Mouse (Mus musculus) fat pad, adult 2 months (tissue): ENCODE measurements at regions not wholly inside any gene's neighbourhood (a gene's known extent, or its start where the extent isn't known, plus 50 kb on each side); places are given as distances from the start of the nearest gene placed in this dataset.
A peak's percentile ranks its signal among the peaks of the same experiment; 100 is the strongest.

Experiments
- DNase-seq: peaks from one replicate; pipeline ENCODE4 v3.0.0-alpha.2; 2011; ENCODE audit warnings: low read depth, low spot score; ENCODE audit errors: extremely low read depth

DNA sequence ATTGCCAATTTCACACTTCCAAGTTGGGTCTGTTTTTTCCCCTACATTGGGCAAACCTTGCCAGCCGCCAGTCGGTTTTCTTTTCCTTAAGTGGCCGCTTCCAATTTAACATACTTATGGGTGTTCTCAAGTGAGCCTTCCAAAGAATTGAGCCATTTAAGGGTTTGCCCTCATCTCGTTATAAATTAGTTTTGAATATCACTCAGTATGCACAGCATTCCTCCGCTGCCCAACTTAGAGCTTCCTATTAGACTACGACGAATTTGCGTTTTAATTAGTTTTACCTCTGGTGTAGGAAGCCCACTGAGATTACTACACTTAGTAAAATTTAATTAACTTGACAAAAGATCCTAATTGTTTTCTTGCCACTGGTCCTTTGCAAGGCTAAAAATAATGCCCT, 209.9 kb downstream of the Cdh11 start:
- DNase-seq, result no peak

DNA sequence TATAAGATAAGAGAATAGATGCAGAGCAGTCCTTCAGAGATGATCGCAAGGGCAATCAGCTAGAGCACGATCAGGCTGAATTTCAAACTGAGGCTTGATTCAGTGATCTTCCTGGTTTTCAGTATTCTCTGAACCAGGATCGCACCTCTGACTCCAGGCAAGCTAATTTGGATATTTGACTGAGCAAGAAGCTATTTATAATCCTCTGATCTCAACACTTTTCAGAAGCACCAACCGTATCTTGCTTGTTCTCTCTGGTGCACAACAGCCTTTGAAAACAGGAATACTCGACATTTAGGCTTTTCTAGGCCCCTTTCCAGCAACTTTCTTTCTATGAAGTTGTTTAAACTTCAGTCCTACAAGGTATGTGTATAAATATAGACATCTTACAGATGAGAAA, 217.7 kb downstream of the Cdh11 start:
- no peak for DNase-seq

DNA sequence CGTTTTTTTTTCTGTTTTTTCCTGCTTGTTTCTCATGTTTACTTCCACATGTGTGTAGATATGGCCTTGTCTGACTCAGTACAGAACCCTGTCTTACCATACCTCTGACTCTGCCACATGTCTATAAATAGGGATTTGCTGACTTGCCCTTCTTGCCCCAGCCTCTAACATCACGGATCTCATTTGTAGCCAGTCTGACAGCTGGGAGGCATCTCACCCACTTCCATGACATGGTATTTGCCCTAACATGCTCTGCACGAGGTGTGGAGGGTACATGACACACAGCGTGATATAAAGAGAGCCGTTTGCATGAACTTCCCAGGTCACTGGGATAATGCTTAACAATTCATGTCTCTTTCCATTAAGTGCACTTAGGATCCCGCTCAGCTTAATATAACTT, 231.2 kb downstream of the Cdh11 start:
- no peak for DNase-seq

DNA sequence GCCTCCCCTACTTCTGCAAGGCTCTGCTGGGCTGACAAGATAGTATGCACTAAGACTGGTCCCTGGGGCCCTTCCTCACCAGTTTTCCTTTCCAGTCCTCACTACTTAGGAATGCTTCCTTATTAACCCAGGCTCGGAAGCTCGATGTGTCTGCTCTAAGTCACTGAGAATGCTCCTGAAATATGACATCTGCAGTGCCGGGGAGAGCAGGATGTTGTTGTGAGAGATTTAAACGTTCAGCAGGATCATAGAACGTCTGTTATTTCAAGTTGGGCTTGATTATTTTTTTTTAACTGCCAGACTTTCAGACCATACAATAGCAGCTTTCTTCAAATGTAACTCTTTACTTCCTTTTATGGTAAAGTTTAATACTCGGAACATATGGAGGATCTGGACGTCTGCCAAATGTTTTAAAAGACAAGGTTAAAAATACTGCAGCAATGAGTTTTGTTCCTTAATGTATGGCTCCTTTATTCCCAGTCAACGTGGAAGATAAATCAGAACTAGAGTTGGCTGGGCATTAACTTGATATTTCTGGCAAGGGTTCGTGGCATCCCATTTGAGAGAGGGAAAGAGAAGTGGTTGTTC, 232.0 kb downstream of the Cdh11 start:
- DNase-seq, result no peak

DNA sequence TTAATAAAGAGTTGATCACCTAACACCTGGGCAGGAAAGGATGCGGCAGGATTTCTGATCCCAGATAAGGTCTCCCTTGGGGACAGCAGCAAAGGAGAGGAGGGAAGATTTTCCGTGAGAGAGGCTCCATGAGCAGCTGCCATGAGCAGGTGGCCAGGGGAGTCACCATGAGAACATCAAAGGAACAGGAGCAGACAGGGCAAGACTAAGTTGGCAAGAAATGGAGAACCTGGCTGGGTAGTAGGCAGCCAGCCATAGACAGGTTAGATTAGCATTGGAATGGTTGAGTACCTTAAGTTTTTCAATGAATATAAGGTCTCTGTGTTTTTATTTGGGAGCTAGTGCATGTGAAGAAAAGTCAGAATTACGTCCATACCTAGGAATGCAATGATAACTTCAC, 246.6 kb downstream of the Cdh11 start:
- DNase-seq, result no peak

DNA sequence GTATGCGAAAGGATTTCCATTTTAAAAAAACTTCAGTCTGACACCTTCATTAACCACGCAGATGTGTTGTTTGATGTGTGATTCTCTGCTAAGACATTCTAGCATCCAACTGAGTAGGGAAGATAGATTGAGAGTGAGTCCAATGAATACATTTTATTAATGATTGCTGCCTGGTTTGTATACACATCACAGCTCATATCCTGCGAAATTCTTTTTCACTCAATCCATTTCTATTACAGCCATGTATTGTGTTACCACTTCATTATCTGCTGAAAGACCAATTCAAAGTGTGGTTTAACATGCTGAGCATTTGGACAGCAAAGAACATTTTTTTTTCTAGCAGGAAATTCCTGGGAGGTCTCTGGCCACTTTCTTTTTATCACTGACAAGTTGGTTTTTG, 247.4 kb downstream of the Cdh11 start:
- no peak for DNase-seq

DNA sequence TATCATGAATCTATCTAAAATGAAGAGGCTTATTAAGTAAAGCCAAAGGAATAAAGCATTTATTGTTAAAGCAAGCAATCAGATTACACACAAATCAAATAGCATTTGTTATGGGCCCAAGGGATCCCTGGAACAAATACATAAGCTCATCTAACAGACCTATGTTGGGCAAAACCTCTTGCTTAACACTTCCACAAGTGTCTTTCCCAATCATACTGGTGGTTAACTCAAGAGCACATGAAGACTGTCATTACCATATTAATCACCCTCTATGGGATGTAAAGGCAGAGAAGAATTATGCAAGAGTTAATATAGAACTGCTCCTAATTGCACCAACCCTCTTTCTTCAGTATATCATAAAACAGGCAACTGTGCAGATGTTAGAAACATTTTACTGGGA, 267.0 kb downstream of the Cdh11 start:
- peak; percentile 90 for DNase-seq

DNA sequence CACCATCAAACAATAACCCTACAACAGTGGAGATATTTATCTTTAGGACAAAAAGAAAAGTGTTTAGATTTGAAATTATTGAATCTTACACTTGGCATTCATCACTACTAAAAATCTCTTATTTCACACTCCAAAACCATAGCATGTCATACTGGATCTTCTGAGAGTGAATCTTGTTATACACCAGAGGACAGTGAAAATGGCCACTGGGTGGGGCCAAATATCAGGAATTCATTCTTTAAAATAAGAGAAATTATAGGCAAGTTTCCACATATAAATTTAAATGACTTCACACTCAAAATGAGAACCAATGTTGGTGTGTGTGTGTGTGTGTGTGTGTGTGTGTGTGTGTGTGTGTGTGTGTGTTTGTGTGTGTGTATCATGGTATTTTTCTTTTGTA, 269.7 kb downstream of the Cdh11 start:
- no peak for DNase-seq

DNA sequence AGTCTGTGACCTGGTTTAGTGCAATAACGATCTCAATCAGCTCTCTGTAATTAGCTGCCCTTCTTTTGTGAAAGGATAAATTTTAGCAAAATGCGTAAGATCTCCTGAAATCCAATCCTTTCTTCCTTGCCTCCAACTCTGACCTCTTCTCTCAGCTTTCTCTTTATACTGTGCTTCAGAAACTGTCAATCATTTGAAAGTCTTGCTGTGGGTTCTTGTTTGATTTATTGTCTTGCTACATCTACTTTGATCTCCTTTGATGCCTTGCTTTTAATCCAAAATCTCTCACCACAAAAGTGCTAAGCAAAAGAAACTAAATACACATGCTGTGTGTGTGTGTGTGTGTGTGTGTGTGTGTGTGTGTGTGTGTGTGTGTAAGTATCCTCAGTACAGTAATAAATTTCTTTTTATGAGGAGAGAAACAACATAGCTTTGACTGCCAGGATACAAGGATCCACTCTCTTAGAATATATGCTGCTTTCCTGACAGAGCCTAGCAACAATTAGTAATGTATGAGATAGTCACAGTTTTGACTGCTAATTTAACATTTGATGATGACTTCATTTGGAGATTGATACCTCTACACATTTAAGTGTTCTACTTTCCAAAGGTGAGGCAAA, 270.5 kb downstream of the Cdh11 start:
- no peak for DNase-seq

DNA sequence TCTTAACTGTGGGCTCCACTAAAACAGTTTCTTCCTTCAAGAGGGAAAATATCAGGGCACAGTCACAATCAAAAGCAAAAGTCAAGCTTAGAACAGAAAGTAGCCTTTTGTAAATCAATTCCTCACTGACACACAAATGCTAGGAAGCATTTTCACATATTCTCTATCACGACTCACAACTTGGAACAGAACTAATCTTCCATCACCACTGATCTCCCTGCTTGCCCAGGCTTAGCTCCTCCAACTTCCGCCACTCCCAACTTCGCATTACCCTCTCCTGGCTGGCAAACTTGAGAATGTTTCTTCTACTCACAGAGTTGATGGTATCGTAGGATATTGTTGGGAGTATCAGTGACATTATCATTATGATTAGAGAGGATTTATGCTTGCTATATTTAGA, 284.7 kb downstream of the Cdh11 start:
- no peak for DNase-seq

DNA sequence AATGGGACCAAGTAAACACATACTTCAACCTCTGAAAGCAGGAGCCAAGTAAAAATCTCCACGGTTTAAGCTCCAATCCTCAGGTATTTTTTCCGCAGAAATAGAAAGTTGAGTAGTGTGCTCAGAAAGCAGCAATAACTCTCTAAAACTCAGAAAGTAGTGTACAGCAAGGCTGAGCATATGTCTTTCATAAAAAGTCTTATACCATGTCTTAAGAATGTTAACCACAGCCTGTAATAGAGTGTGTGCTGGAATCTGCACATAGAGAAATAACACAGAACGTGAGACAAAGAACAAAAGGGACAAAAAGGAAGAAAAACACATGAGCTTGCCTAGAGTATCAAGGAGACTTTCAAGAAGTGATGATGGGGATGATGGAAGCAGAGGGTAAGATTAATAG, 285.2 kb downstream of the Cdh11 start:
- DNase-seq, result no peak

DNA sequence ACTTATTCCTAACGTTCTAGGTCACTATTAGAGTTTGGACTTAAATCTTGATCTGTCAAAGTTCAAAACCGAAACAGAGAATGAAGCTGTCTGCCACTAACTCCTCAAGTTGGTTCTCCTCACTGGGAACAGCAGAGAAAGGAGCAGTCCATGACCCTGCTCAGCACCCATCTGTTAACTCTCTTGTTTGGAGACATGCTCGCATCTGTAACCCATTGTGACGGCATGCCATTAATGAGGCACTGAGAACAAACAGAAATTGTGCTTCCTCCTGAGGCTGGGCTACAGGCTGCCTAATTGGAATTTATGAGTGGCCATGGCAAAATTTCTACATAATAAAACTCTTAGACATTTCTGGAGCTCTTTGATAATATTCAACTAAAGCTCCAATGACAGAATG, 286.4 kb downstream of the Cdh11 start:
- no peak for DNase-seq

DNA sequence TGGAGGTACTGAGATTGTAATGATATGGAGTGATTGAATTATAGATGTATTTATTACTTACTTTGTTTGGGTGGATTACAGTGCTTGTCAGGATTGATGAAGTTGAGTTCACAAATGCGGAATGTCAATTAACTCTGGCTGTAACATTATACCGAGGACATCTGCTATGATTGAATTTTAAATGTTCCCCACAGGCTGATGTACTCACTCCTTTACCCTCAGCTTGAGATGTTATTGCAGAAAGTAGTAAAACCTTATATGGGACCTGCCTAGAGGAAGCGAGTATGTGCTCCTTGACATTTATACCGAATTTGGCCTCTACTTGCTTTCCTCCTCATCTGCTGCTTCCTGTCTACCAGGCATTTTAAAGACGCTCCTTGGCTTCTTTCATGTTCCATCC, 288.3 kb downstream of the Cdh11 start:
- DNase-seq, result no peak

DNA sequence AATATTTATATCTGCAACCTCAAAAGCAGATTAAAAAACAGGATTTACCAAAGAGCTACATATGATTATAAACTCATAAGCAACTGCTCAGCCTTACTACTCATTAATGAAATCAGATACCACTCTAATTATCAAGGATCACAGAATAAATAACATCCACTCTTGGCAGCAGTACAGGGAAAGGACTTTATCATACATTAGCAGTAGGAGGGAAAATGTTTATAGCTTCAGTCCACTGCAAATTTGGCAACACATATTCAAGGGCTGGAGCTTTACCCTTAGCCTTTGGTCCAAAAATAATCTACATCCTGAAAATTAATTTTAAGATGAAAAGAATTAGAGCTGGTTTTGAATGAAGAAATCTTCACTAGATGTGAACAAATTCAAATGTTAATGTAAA, 288.7 kb downstream of the Cdh11 start:
- DNase-seq, result no peak

DNA sequence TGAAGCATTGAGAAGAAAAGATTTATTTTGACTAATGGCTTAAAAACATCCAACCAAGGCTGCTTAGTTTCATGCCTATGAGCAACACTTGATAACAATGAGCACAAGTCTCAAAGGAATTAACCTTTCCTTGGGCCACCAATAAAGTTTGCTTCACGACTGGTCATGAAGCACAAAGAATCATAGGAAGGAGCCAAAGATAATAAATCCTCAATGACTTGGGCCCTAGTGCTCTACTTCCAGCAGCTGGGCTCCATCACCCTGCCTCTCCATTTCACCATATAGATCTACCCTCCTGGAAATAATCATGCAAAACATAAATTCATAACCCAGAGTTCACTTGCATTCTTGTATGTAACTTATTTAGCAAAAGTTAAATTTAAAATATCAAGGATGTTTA, 289.4 kb downstream of the Cdh11 start:
- no peak for DNase-seq

DNA sequence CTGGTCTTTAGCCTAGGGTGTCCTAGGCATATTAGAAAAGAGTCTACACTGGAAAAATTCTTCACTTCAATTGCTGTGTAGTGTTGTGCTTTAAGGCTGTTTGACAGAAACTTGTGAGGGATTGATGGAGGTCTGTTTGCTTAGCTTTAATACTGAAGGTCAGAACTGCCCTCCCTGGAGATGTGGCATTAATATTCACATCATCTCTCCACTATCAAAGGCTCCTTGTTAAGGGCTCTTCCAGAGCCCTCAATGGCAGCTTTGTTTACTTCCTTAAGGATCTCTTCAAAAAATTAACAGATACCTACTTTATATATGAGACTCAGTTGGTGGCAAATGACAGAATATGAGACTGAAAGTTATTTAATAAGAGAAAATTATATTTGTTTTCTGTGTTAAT, 294.4 kb downstream of the Cdh11 start:
- no peak for DNase-seq

DNA sequence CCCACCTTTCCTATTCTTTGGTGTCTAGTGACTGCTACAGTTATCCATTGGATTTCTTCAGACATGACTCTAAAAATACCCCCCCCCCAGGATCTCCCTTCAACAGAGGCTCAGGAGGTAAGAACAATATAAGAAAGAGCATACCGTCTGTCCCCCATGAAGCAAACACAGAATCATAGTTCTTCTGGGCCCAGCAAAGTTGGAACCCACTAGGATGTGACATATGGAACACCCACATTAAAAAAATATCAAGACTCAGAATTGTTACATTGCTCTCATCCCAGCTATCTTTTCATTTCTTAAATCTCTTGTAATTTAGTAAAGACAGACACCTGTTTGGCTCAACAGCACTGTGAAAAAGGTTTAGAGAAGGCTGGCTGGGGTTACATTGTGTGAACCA, 297.2 kb downstream of the Cdh11 start:
- DNase-seq, result no peak

DNA sequence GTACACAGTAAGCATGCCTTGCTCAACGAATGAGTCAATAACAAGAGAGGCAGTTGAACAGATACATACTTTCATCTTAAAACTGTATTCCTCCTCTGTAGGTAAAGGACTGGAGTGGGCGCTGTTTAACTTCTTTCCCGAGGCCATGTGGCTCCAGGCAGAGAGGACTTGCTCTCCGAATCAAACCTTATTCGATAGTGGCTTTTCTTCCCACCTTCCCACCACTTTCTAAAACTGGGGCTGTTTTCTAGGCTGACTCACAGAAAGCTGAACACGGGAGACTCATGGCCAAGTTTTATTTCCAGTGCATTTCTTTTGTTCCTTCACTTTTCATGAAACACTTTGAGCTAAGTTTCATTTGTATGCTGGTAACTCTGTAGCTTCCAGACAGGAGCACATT, 297.6 kb downstream of the Cdh11 start:
- DNase-seq, result no peak

DNA sequence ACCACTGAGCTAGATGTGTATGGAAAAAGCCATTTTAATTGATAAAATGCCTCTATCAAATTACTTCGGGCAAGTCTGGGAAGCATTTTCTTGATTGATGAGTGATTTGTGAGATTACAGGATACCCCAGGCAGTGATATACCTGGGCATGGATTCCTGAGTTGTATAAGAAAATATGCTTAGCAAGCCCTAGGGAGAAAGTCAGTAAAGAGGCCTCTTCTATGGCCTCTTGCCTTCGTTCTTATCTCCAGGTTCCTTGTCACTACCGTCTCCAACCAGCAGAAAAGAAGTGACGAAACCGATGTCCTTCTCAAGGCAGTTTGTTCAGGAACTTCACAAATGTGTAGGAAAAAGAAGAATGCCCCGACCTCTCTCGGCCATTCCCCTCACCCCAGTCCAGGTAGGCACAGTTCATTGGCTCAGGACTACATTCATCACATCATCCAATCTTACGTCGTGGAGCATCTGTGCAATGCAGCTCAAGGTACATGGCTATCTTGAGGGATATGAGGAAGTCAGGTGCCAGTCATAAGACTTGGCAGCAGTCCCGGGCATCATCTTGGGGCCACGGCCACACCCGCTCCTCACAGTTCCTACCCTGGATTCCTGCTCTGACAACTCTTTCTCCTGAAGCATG, 310.2 kb downstream of the Cdh11 start:
- DNase-seq, result no peak

DNA sequence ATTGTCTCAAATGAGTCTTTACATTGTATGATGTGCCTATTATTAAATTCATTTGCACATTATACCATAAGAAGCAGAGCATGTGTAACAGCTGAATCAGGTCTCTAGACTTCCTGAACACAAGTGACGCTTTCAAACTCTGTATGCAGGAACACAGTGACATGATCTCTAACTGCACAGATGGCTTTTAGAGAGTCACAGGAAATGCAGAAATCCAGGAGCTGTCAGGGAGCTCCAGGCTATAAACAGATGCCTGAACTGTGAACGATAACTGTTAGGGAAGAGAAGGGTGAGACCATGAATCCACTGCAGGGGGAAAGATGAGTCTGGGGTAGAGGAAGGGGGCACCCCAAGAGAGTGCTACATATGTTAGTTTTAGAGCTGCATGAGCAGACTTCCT, 311.2 kb downstream of the Cdh11 start:
- no peak for DNase-seq

DNA sequence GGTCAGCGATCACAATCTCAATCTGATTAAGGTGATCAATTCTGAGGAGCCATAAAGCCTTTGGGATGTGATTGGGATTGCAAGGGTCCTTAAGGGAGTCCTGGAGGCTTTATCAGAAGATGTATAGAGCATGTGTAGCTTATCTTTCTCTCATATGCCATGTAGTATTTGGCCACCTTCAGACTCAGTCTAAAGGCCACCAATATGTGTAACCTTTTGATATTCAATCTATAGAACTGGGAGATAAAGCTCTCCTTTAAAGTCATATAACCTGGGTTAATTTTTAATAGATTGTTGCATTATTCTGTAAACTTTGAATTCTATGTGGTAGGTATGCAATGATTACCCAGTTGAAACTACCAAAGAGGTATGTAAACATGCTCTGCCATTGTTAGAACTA, 314.1 kb downstream of the Cdh11 start:
- DNase-seq, result no peak

DNA sequence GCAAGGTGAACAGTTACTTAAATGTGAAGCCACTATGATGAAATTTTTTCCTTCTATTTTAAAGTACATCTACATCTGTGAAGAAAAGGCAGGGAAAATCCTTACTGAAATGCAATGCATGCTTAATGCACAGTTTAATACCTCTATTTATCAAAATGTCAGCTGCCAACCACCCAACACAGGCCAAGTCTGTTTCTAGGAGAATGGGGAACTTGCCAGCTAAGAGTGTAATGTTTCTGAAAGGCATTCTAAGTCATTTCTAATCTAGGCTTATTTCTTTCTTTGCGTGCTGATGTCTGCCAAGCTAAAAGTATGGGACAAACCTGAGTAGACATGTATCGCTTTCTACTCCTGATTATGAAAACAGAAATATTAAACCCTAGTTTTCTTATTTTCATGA, 322.8 kb downstream of the Cdh11 start:
- peak; percentile 63 for DNase-seq

DNA sequence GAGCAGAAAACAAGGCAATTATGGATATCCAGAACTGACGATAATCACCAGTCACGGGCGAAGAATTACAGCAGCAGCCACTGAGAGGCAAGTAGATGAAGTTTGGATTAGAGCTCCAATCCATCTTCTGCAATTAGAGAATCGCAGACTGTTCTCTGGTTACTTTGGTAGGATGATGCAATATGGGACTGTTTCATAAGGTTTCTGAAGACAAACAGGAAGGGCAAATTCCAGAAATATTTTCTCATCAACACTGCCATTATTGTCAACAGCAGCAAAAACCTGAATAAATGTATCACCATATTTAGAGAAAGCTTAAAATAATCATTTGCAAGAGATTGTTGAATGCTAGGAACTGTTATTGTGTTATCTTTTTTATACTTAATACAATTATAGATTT, 342.4 kb downstream of the Cdh11 start:
- no peak for DNase-seq
